Mouse (Mus musculus): Measurements from ENCODE around the gene Ptar1. TPM values are rescaled to one million over a fixed set of nuclear protein-coding genes. Genes with fewer than 3 reads are reported as not detected.
"Not testable (repeated sequence)": the region's sequence is repeated elsewhere in the genome, so short reads cannot be mapped to it uniquely, and the experiment has no call there.

Gene Ptar1
- polyA plus RNA-seq, 1 experiment from 2014 or later: 7.2 TPM

- not testable (repeated sequence) for H3K9me3 ChIP-seq (replicated peaks); ATAC-seq (ENCODE audit: insufficient number of reproducible peaks, low FRiP score); H3K9ac ChIP-seq; H3K4me1 ChIP-seq (replicated peaks); H3K27ac ChIP-seq (ENCODE audit: poor library complexity, severe bottlenecking); H3K4me3 ChIP-seq; H3K27me3 ChIP-seq (replicated peaks); H3K4me2 ChIP-seq; H3K36me3 ChIP-seq
- WGBS: 86% methylated on average over 8 of the region's 8 CpGs
These were observed 11.6 kb upstream of the Ptar1 start for GRCm38 (mm10) chr19:23675656-23676055.

- Histone ChIP-seq H3K9me3 (replicated peaks) (no peaks in the 10 kb centered on the region), H3K9ac (peak overlapping the region; percentile 96), H3K27ac (ENCODE audit: poor library complexity, severe bottlenecking) (peak overlapping the region; percentile 94), H3K4me2 (peak overlapping the region; percentile 65), H3K27me3 (replicated peaks) (no peaks in the 10 kb centered on the region), H3K4me3 (peak overlapping the region; percentile 94), H3K36me3 (no peaks in the 10 kb centered on the region), H3K4me1 (replicated peaks) (peaks cover 4% of the 10 kb centered on the region)
- WGBS: under 1% methylated on average over 14 of the region's 14 CpGs
- peak; percentile 77; the same call in 1 of the 2 replicates for ATAC-seq (ENCODE audit: insufficient number of reproducible peaks, low FRiP score)
These were observed 300 bp upstream of the Ptar1 start for GRCm38 (mm10) chr19:23686962-23687295.

GRCm38 (mm10) chr19:23688421-23688946, 1.3 kb downstream of the Ptar1 start:
- no peaks in the 10 kb centered on the region for H3K36me3 ChIP-seq
- no peaks in the 10 kb centered on the region for H3K27me3 ChIP-seq (replicated peaks)
- H3K27ac ChIP-seq (ENCODE audit: poor library complexity, severe bottlenecking): no peak overlapping the region
- no peak for ATAC-seq (ENCODE audit: insufficient number of reproducible peaks, low FRiP score)
- no peaks in the 10 kb centered on the region for H3K9me3 ChIP-seq (replicated peaks)
- peak overlapping the region; percentile 44 for H3K9ac ChIP-seq
- peak overlapping the region; percentile 71 for H3K4me2 ChIP-seq
- 29% methylated on average over 4 of the region's 4 CpGs for WGBS
- peaks cover 4% of the 10 kb centered on the region for H3K4me1 ChIP-seq (replicated peaks)
- peak overlapping the region; percentile 42 for H3K4me3 ChIP-seq

- peaks cover 43% of the 10 kb centered on the region for H3K36me3 ChIP-seq
- no peak overlapping the region for H3K4me3 ChIP-seq
- no peaks in the 10 kb centered on the region; the same call in none of the 2 replicates for H3K4me1 ChIP-seq (replicated peaks)
- H3K9me3 ChIP-seq (replicated peaks): no peaks in the 10 kb centered on the region
- H3K27ac ChIP-seq (ENCODE audit: poor library complexity, severe bottlenecking): no peak overlapping the region
- ATAC-seq (ENCODE audit: insufficient number of reproducible peaks, low FRiP score): no peak
- H3K27me3 ChIP-seq (replicated peaks): no peaks in the 10 kb centered on the region
- 89% methylated on average over 4 of the region's 4 CpGs for WGBS
- no peak overlapping the region for H3K9ac ChIP-seq
- H3K4me2 ChIP-seq: no peak overlapping the region
These were observed 7.1 kb downstream of the Ptar1 start for GRCm38 (mm10) chr19:23694344-23694743.

GRCm38 (mm10) chr19:23697861-23698260, 10.6 kb downstream of the Ptar1 start:
- H3K36me3 ChIP-seq: peaks cover 61% of the 10 kb centered on the region
- H3K27me3 ChIP-seq (replicated peaks): no peaks in the 10 kb centered on the region
- no peak overlapping the region for H3K27ac ChIP-seq (ENCODE audit: poor library complexity, severe bottlenecking)
- 76% methylated on average over 8 of the region's 8 CpGs for WGBS
- no peak overlapping the region for H3K4me2 ChIP-seq
- ATAC-seq (ENCODE audit: insufficient number of reproducible peaks, low FRiP score): no peak
- H3K4me3 ChIP-seq: no peak overlapping the region
- no peaks in the 10 kb centered on the region for H3K9me3 ChIP-seq (replicated peaks)
- peaks cover 9% of the 10 kb centered on the region for H3K4me1 ChIP-seq (replicated peaks)
- H3K9ac ChIP-seq: no peak overlapping the region

- Histone ChIP-seq H3K27ac (ENCODE audit: poor library complexity, severe bottlenecking) (no peak overlapping the region), H3K4me3 (no peak overlapping the region), H3K9me3 (replicated peaks) (no peaks in the 10 kb centered on the region), H3K27me3 (replicated peaks) (no peaks in the 10 kb centered on the region), H3K4me1 (replicated peaks) (peaks cover 9% of the 10 kb centered on the region), H3K9ac (no peak overlapping the region), H3K36me3 (peaks cover 66% of the 10 kb centered on the region), H3K4me2 (no peak overlapping the region)
- ATAC-seq (ENCODE audit: insufficient number of reproducible peaks, low FRiP score): no peak
- WGBS: 83% methylated on average over 7 of the region's 7 CpGs
These were observed 11.1 kb downstream of the Ptar1 start for GRCm38 (mm10) chr19:23698366-23698765.

GRCm38 (mm10) chr19:23699131-23699530, 11.9 kb downstream of the Ptar1 start:
- Histone ChIP-seq H3K27me3 (replicated peaks) (no peaks in the 10 kb centered on the region), H3K27ac (ENCODE audit: poor library complexity, severe bottlenecking) (no peak overlapping the region), H3K4me2 (no peak overlapping the region), H3K9ac (no peak overlapping the region), H3K4me3 (no peak overlapping the region), H3K9me3 (replicated peaks) (no peaks in the 10 kb centered on the region), H3K4me1 (replicated peaks) (peaks cover 9% of the 10 kb centered on the region), H3K36me3 (peaks cover 69% of the 10 kb centered on the region)
- ATAC-seq (ENCODE audit: insufficient number of reproducible peaks, low FRiP score): no peak
- 87% methylated on average over 4 of the region's 4 CpGs for WGBS

GRCm38 (mm10) chr19:23702896-23703295, 15.7 kb downstream of the Ptar1 start:
- Histone ChIP-seq H3K4me2 (no peak overlapping the region), H3K27me3 (replicated peaks) (no peaks in the 10 kb centered on the region), H3K27ac (ENCODE audit: poor library complexity, severe bottlenecking) (no peak overlapping the region), H3K36me3 (peaks cover 63% of the 10 kb centered on the region), H3K4me3 (no peak overlapping the region), H3K4me1 (replicated peaks) (peaks cover 12% of the 10 kb centered on the region), H3K9ac (no peak overlapping the region), H3K9me3 (replicated peaks) (no peaks in the 10 kb centered on the region)
- WGBS: 83% methylated on average over 10 of the region's 10 CpGs
- no peak for ATAC-seq (ENCODE audit: insufficient number of reproducible peaks, low FRiP score)

GRCm38 (mm10) chr19:23705383-23705782, 18.2 kb downstream of the Ptar1 start:
- no peaks in the 10 kb centered on the region for H3K9me3 ChIP-seq (replicated peaks)
- 87% methylated on average over 5 of the region's 5 CpGs for WGBS
- no peak overlapping the region for H3K27ac ChIP-seq (ENCODE audit: poor library complexity, severe bottlenecking)
- H3K4me3 ChIP-seq: no peak overlapping the region
- peaks cover 6% of the 10 kb centered on the region for H3K4me1 ChIP-seq (replicated peaks)
- H3K4me2 ChIP-seq: no peak overlapping the region
- no peak for ATAC-seq (ENCODE audit: insufficient number of reproducible peaks, low FRiP score)
- no peak overlapping the region for H3K9ac ChIP-seq
- H3K27me3 ChIP-seq (replicated peaks): no peaks in the 10 kb centered on the region
- peaks cover 66% of the 10 kb centered on the region for H3K36me3 ChIP-seq

GRCm38 (mm10) chr19:23746506-23746905, 59.3 kb downstream of the Ptar1 start:
- no peak overlapping the region for H3K4me2 ChIP-seq
- no peak overlapping the region for H3K9ac ChIP-seq
- H3K9me3 ChIP-seq (replicated peaks): no peaks in the 10 kb centered on the region
- WGBS: 59% methylated on average over 3 of the region's 3 CpGs
- no peaks in the 10 kb centered on the region for H3K4me1 ChIP-seq (replicated peaks)
- ATAC-seq (ENCODE audit: insufficient number of reproducible peaks, low FRiP score): no peak
- H3K27me3 ChIP-seq (replicated peaks): no peaks in the 10 kb centered on the region
- no peak overlapping the region for H3K4me3 ChIP-seq
- H3K27ac ChIP-seq (ENCODE audit: poor library complexity, severe bottlenecking): no peak overlapping the region
- no peaks in the 10 kb centered on the region for H3K36me3 ChIP-seq

GRCm38 (mm10) chr19:23757011-23757410, 69.8 kb downstream of the Ptar1 start:
- Histone ChIP-seq H3K9me3 (replicated peaks) (0 out of 2 replicates have a peak, but pooled peaks cover 5% of the 10 kb centered on the region), H3K27ac (ENCODE audit: poor library complexity, severe bottlenecking) (no peak overlapping the region), H3K9ac (no peak overlapping the region), H3K36me3 (no peaks in the 10 kb centered on the region), H3K27me3 (replicated peaks) (peaks cover 18% of the 10 kb centered on the region; the same call in 1 of the 2 replicates), H3K4me3 (0 out of 2 replicates have a peak overlapping the region, but pooled peaks have one; percentile 2), H3K4me1 (replicated peaks) (peaks cover 6% of the 10 kb centered on the region), H3K4me2 (peak overlapping the region; percentile 51)
- whole genome bisulfite sequencing: 14% methylated on average over 7 of the region's 7 CpGs
- ATAC-seq (ENCODE audit: insufficient number of reproducible peaks, low FRiP score): no peak

GRCm38 (mm10) chr19:23757961-23758553, 70.8 kb downstream of the Ptar1 start:
- H3K9ac ChIP-seq: peak overlapping the region; percentile 74
- peaks cover 6% of the 10 kb centered on the region for H3K4me1 ChIP-seq (replicated peaks)
- WGBS: under 1% methylated on average over 40 of the region's 40 CpGs
- H3K9me3 ChIP-seq (replicated peaks): 0 out of 2 replicates have a peak, but pooled peaks cover 5% of the 10 kb centered on the region
- peak overlapping the region; percentile 40; the same call in 1 of the 2 replicates for H3K27ac ChIP-seq (ENCODE audit: poor library complexity, severe bottlenecking)
- H3K4me2 ChIP-seq: peak overlapping the region; percentile 89
- H3K36me3 ChIP-seq: no peaks in the 10 kb centered on the region
- ATAC-seq (ENCODE audit: insufficient number of reproducible peaks, low FRiP score): peak; percentile 69
- peak overlapping the region; percentile 76 for H3K4me3 ChIP-seq
- H3K27me3 ChIP-seq (replicated peaks): peaks cover 18% of the 10 kb centered on the region
